Mouse (Mus musculus): ENCODE data around the gene Ptpn4.

Ptpn4 gene

DNA sequence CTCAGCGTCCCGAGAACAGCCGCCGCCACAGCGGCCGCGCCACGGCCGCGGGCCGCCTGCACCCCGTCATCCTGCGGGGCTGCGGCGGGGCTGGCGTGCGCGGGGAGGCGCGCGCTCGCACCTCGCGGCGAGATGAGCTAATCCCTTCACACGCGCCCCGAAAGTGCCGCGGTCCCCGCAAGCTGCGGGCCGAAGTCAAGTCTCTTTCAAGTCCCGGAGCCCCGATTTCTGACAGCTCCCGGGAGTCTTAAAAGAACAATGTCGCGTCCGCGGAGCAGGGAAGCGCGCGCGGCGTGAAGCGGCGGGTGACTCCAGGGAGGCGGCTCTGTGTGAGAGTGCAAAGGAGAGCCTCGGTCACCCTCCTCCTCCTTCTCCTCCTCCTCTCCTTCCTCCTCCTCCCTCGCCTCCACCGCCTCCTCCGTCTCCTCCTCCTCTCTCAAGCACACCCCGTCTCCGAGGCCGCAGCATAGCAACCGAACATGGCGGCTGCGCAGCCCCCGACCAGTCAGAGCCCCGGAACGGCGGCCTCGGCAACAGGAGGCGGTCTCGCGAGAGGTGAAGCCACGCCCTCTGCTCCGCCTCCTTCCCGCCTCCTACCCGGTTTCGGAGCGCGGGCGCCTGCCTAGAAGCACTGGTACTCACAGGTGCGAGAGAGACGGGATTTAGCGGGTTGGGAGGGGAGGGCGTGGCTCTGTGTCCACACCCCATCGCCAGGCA is at the start of gene Ptpn4:
Ptpn4 (minus strand) TSS at position 579 of the 717 bp plus-strand sequence.
- peak; percentile 99 for DNase-seq

DNA sequence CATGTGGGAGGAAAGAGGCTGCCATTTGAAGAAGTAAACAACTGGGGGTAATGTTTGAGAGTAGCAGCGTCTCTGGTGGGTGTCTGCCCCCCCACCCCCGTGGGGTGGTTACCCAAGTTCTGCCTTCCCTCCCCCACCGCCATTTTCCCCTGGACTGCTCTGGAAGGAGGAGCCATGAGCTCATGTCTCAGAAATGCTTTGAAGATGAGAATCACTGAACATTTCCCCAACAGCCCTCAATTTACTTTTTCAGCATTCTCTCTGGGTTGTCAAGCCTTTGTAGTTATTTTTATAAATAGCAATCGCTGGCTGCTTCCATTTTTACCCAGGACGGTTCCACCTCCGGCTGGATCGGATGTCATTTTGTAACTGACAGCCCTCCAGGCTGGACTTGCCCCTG is 48.9 kb upstream of the Ptpn4 start:
- no peak for DNase-seq

DNA sequence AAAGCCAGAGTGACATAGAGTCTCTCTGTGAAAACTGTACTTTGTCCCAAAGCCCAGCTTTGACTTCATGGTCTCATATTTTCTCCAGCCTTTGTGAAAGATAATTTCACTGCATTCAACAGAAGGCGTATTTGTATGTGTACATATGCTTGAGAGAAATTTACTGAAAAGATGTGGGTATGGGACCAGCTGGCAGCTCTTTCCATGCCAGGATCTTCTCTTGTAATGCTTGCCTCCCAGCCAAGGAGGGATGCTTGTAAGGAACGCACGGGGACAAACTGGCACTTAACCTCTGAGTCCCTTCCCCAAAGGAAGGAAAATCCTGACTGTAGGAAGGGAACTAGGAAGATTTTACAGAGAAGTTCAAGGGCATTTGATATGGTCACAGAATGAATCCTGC is 46.9 kb upstream of the Ptpn4 start:
- DNase-seq = no peak

DNA sequence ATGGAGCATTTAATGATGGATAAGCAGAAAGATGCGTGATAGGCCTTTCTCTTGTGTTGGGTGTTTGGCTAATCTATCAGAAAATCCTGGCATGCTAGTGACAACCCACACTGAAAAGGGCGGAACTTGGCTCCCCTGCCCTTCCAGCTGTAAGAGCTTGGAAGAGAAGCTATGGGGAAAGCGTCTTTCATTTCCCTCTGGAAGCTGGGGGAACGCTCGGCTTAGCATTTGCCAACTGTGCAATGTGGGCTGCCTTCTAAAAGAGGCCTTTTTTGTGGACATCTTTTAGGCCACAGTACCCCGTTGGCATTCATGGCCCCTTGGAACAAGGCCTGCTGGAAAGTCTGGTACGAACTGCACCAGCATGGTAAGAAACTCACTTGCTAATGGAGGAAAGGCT is 41.5 kb upstream of the Ptpn4 start:
- no peak for DNase-seq

DNA sequence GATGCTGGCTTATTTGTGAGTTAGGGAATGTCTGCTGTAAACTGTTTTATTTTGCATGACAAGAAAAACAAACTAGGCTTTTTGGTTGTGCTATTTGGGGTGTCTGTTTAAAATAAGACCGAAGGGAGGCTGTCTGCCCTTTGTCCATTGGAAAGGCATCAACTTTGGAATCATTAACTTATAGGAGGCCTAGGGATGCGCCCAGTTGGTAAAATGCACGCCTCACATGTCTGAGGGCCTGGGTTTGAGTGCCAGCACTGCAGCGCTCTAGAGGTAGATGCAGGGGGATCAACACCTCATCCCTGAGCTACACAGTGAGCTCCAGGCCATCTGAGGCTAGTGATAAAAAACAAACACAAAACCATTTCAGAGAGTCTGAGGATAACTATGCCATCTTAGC is 40.1 kb upstream of the Ptpn4 start:
- no peak for DNase-seq

DNA sequence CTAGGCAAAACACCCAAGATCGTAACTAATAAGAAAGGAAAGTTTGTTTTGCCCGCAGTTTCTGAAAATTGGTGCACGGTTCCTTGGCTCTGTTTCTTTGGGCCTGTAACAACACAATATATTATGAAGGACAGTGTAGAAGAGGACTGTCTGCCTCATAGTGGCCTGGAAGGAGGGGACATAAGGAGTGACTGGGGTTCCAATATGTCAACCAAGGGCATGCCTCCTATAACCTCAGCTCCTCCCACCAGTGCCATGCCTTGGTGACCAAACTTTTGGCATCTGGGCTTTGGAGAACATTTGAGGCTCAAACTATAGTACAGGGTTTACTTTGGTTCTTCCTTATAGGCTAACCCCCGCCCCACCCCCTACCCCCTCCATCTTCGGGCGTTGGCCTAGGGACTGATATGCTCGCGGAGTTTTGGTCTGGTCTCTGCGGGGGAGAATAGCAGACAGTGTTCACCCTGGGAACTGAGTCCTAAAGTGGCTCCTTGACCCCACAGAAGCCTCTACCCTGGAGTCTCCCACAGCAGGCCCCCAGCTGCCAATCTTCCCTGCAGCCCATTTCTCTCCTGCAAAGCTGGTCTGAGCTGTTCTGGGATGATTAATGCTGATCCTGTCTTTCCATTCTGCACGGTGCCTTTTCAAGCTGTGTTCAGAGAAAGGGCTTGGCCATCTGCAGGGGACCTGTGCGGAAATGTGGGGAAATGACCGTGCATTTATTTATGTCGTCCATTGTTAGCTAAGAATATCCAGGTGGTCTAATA is 31.2 kb upstream of the Ptpn4 start:
- DNase-seq = no peak

DNA sequence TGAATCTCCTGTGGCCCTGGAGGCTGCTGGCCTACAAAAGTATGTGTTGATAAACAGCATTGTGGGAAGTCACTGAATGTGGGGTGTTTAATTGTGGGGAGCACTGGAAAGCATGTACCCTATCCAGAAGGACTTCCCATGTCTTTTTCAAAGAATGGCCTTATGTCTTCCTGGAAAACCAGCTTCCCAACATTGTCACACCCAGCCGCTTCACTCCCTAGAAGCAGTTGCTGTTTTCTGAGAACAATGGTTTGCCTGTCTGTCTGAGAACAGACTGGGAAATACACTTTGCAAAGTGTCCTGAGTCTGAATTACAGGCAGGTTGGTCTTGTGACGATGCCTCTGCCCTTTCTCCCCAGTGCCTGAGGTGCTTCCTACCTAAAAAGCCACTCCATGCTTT is 29.9 kb upstream of the Ptpn4 start:
- no peak for DNase-seq

DNA sequence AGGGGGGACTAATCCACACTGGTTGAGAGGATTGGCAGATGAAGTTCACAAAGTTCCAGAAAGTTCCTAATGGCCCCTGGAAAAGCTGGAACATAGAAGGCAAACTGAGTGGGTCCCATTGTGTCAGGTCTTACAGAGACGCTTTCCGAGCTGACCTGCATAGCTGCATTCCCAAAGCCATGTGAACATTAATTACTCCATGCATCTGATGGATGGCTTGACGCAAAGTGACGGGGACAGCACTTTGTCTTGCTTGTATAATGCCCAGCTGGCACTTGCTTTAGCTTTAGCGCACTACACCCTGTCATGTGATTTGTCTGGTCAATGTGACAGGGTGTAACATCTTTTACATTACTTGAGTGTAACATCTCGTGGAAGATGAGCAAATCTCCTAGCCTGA is 27.9 kb upstream of the Ptpn4 start:
- DNase-seq = no peak

DNA sequence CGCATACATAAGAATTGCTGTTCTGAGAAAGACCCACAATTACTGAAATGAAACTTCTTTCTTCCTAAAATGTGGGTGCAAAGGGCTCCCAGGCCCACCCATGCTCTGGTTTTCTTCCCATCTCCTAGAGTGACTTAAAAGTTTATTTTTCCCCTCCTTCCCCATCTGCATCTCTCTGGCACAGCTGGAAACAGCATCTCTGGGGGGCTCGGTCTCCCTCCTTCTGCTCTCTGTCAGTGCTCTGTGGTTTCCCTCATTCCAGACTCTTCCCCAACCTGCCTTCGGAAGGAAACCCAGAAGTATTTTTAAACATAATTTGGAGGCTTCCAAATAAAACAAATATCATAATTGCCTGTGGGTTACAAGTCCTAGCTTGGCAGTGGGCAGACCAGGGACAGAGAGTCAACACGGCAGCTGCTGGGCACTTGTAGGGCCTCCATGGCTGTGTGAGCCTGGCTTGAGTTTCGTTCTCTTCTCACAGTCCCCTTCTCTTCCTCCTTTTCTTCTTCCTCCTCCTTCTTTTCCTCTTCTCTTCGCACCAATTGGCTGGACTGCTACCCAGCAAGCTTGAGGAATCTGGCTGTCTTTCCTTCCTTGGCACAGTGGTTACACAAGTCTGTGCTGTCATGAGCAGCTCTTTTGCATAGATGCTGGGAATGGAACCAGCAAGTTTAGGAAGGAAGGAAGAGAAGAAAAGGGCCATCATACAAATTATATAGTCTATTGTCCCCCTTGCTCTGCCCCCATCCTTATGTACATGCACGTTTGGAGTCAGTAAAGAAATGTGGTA is 26.3 kb upstream of the Ptpn4 start:
- DNase-seq = no peak

DNA sequence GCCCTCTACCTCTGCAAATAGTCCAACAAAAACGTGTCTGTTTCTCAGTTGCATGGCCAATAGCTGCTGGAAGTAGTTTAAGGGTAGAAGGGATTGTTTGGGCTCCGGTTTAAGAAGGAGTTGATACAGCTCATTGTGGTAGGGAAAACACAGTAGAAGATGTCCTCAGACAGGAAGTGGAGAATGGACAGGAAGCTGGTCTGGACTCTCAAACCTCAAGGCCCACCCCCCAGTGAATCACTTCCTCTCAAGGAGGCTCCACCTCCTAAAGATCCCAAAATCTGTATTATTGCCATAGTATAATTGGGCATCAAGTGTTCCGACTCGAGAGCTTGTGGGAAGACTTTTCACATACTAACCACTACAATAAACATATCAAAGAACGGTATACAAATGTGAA is 22.2 kb upstream of the Ptpn4 start:
- DNase-seq = no peak

DNA sequence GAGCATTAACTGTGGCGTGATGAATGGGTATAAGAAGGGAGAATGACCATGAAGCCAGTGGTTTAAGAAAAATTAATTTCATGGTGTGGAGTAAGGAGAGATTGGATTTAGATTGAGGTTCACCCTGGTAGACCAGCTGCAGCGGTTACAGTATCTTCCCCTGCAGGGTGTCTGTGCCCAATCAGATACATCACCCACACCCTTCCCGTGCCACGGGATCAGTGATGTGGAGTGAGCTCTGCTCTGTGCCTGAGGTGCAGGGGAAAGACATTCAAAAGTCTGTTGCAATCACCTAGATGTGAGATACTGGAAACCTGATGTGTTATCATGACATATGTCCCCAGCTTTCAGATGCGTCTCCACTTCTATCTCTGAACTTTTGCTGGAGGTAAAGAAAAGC is 15.6 kb upstream of the Ptpn4 start:
- DNase-seq = no peak

DNA sequence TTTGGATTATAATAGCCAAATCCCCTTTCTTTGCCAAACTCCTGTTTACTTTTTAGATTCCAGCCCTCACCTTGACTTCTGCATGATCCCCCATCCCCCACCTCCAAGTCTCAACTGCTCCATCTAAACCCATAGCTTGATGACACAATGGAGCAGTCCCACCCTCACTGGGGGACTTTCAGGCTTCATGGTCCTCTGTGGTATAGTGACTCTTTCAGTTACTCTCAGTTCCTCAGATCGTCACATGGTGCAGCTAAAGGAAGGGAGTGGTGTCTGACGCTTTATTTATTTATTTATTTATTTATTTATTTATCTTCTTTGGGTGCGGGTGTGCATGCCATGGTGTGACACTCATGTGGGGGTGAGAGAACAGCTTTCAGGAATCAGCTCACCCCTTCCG is 14.9 kb upstream of the Ptpn4 start:
- no peak for DNase-seq

DNA sequence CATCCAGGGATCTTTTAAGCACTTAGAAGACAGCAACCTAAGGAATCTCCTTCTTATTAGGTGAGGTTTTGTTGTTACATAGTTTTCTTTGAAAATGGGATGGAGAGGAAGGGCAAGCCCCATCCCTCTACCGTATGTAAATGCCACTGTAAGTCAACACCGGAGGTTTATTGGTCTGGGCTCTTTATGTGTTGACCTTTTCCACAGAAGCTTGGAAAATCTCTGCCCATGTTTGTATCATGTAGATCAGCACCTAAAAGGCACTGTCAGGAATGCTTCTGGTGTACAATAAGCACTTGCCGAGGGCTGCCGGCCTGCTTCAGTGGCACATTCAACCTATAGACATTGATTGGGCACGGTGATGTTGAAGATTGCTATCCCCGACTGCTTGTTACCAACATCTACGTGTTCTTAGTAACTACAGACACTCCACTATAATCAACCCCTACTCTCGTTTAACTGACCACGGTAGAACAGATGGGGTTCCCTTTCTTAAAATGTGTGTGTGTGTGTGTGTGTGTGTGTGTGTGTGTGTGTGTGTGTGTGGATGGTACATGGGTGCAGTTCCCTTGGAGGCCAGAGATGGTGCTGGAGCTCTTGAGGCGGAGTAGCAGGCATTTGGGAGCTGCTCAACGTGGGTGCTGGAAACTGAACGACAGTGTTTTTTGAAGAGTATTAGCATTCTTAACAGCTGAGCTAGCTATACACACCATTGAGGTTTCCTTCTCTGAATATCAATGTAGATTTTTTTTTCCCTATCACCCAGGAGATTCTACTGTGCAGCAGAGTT is 11.9 kb upstream of the Ptpn4 start:
- DNase-seq = no peak

DNA sequence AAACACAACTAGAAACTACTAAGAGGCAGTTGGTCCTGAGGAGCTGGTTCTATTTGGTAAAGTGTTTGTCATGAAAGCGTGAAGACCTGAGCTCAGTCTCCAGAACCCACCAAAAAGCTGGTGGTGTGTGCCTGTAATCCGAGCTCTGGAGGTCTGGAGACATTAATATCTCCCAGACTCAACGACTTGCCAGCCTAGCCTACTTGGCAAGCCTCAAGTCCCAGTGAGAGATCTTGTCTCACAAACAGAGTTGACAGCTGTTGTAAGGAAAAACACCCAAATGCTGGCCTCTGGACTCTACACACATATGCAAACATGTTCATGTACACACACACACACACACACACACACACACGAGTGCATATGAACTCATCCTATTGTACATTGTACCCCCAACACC is 7.9 kb upstream of the Ptpn4 start:
- DNase-seq = no peak

DNA sequence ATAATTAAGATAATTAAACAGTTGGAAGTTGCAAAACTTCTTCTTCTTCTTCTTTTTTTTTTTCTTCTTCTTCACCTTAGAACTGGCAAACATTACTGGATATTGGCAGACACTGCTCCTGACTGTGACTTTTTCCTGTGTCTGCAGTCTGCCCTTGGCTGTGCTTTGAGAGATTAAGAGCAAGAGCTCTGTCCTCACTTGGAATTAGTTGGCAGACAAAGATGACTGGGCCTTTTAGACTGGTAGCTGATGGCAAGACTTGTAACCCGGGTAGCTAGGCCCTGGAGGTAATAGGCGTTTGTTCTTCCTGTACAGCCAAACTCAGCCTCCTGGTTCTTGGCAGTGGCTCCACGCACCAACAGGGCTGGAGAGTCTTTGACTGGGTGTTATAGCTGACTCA is 5.7 kb upstream of the Ptpn4 start:
- no peak for DNase-seq

DNA sequence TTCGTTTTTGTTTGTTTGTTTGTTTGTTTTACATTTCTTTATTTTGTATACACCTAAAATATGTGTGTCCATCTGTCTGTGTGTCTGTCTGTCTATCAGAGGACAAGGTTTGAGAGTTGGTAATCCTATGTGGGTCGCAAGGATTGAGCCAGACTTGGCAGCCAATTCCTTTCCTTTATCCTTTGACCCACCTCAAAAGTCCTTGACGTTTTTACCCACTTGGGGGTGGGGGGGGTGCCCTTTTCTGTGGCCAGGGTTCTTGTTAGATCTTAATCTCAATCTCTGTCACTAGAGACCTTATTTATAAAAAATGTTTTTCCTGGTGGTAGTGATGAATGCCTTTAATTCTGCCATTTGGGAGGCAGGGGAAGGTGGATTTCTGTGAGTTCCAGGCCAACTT is 828 bp upstream of the Ptpn4 start:
- peak; percentile 27 for DNase-seq

DNA sequence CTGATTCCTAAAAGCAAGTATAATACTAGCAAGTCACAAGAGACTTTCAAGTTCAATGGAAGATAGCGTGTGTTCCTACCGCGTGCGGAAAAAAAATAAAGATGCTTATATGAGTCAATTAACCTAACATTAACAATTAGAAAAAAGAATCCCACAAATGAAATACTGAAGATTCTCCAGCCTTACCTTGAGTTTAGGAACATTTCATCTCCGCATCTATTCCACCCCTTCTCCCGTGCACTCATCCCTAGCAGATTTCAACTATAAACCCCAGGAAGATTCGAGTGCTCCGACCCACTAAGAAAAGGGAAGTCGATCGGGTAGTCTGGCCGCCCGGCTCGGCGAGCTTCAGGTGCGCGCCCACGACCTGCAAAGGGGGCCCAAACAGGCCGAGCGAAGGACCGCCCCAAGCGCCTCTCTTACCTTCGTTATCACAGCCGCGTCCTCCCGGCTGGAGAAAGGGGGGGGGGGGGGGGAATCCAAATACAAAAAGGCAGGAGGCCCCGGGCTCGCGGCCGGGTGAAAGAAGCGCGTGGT is 866 bp downstream of the Ptpn4 start:
- peak; percentile 49 for DNase-seq

DNA sequence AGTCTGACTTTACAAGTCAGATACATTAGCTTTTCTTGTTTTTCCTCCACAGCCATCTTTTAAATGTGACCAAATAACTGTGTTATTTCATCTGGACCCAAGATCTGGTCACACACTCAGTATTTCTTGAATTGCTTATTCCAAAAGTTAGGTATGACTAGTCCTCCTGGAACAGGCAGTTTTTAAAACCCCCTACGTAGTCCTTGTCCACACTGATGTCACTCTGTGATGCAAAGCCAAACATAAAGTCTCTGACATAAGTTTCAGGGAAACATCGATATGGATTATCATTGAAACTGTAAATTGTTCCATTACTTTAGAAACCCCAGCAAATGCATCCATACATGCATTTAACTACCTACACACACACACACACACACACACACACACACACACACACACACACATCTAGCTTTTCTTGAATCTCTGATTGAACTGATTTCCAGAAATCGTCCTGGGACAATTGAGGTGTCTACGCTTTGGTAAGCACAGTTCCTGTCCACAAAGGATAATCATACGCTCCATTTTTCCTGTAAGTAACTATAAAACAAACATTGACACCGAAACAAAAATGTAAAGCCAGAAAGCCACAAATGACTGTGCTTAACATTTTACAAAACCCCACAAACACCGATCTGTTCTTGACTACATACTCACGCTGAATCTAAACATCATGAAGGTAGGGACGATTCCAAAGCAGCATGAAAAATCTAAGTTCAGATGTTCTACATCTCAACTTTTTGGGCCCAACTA is 1.5 kb downstream of the Ptpn4 start:
- DNase-seq = no peak

DNA sequence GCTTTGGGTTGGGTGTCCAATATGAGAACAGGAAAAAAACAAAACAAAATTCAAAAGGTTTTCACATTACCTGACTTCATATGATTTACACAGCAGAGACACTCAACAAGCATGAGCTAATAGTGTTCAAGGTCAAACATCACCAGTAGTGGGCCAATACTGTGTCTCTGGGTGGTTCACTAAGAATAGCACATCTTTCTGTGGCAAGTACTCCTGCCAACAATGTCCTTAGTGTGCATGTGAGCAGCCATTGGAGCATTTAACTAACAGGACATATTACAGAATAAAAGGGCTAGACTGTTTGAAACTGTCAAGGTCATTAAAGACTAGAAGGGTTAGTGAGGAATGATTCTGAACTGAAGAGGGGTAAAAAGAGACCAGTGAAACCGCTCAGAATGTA is 9.3 kb downstream of the Ptpn4 start:
- DNase-seq = no peak

DNA sequence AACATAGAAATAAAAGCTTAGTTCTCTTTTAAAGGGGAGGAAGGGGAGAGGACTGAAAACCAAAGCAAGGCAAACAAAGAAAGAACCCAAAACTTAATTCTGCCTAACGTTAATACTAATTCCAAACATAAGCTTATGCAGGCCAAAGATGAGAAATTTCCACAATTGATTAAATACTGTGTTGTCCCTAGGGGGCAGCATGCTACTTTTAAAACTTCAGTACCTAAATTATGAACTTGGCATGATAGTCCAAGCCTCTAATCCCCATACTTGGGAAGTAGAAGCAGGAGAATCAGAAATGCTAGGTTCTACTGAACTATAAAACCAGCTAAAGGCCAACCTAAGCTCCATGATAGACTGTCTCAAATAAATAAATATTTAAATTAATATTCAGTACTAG is 18.7 kb downstream of the Ptpn4 start:
- DNase-seq = no peak

DNA sequence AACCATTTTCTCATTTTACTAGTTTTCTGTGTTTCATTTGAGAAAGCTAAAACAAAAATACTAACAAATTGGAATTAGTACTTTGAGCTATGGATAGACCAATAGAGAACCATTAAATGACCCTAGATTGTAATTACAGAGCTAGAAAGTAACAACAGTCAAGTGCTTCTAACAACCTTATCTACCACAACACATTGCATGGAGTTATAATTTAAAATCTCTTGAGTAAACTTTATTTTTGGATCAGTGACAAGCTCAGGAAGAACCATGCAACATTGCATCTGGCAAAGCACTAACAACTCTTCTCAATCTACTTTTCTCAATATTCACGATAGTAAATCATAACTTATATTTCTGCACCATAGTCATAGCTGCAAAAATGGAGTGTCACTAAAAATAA is 29.7 kb downstream of the Ptpn4 start:
- DNase-seq = no peak

DNA sequence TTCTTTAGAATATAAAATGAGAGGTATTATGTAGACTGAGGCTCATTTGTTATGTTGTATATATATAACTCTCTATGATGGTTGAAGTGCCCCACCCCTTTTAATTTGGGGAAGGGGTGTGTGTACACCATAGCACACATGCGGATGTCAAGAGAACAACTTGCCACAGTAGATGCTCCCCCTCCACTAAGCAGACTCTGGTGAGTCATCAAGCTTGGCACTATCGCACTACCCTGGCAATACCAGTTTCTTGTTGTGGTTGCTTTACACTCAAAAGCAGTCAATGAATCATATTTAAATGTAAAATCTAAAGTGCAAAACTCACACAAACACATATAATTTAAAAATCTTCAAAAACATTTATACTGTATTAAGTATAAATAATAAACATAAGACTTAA is 31.4 kb downstream of the Ptpn4 start:
- DNase-seq = no peak

Data from cerebellum, adult 11 months (tissue).